Mouse (Mus musculus) embryonic facial prominence, embryonic 10.5 days (tissue): ENCODE measurements at regions not wholly inside any gene's neighbourhood (a gene's known extent, or its start where the extent isn't known, plus 50 kb on each side); places are given as distances from the start of the nearest gene placed in this dataset.

Experiments used
- DNase-seq: peaks from one replicate; pipeline ENCODE4 v3.0.0-alpha.2; 2017; ENCODE audit warnings: low spot score
- H3K27ac ChIP-seq: fragments of 300-500 bp; sonication (generic); replicated peaks from 2 replicates; pipeline ENCODE4 v1.5.1; 2016; ENCODE audit warnings: mild to moderate bottlenecking
- H3K27me3 ChIP-seq: fragments of 300-500 bp; sonication (generic); replicated peaks from 2 replicates; pipeline ENCODE4 v1.6.1; 2016; ENCODE audit warnings: low read depth, mild to moderate bottlenecking; ENCODE audit not compliant: poor library complexity, severe bottlenecking
- H3K36me3 ChIP-seq: fragments of 300-500 bp; sonication (generic); replicated peaks from 2 replicates; pipeline ENCODE4 v1.6.1; 2016; ENCODE audit warnings: mild to moderate bottlenecking, moderate library complexity
- H3K4me1 ChIP-seq: fragments of 300-500 bp; sonication (generic); 2 replicates; pipeline ENCODE4 v1.6.1; 2016
- H3K4me3 ChIP-seq: fragments of 300-500 bp; sonication (generic); 2 replicates; pipeline ENCODE4 v1.5.1; 2016; ENCODE audit warnings: mild to moderate bottlenecking, moderate library complexity
- H3K9me3 ChIP-seq: fragments of 300-500 bp; sonication (generic); 2 replicates; pipeline ENCODE4 v1.6.1; 2016; ENCODE audit warnings: mild to moderate bottlenecking
- WGBS: fragments of 180-500 bp; shearing (Covaris S2); methylation state at CpG from one replicate; pipeline ENCODE4 v1.1.7; 2016; 5-methylcytosine and 5-hydroxymethylcytosine counted together

- H3K4me1 ChIP-seq: peaks cover 16% of the 10 kb centered on the region
- peak; percentile 25 for DNase-seq
- 10% methylated on average over 12 of the region's 12 CpGs for WGBS
- H3K27ac ChIP-seq: peak overlapping the region; percentile 79
- H3K36me3 ChIP-seq: no peaks in the 10 kb centered on the region
- no peaks in the 10 kb centered on the region for H3K9me3 ChIP-seq
- H3K4me3 ChIP-seq: peak overlapping the region; percentile 51
- peaks cover 99% of the 10 kb centered on the region for H3K27me3 ChIP-seq
Measured at GRCm38 (mm10) chr5:120322732-120323316, 108.7 kb upstream of the Lhx5 start.

DNA sequence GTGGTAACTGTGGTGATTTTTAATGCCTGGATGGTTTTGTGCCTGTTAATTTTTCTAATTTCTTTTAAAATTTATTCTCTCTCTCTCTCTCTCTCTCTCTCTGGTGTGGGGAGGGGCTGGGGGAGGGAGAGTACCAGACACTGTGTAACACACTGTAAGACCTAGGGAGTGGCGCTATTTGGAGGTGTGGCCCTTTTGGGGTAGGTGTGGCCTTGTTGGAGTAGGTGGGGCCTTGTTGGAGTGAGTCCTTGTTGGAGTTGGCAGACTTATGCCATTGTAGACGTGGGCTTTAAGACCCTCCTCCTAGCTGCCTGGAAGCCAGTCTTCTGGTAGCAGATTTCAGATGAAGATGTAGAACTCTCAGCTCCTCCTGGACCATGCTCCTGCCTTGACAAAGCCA, 107.4 kb upstream of the Lhx5 start:
- H3K36me3 ChIP-seq: no peaks in the 10 kb centered on the region
- 85% methylated on average over 2 of the region's 2 CpGs for WGBS
- no peak overlapping the region for H3K27ac ChIP-seq
- peaks cover 89% of the 10 kb centered on the region for H3K27me3 ChIP-seq
- H3K4me3 ChIP-seq: no peak overlapping the region
- H3K9me3 ChIP-seq: no peaks in the 10 kb centered on the region
- peaks cover 16% of the 10 kb centered on the region for H3K4me1 ChIP-seq
- no peak for DNase-seq

DNA sequence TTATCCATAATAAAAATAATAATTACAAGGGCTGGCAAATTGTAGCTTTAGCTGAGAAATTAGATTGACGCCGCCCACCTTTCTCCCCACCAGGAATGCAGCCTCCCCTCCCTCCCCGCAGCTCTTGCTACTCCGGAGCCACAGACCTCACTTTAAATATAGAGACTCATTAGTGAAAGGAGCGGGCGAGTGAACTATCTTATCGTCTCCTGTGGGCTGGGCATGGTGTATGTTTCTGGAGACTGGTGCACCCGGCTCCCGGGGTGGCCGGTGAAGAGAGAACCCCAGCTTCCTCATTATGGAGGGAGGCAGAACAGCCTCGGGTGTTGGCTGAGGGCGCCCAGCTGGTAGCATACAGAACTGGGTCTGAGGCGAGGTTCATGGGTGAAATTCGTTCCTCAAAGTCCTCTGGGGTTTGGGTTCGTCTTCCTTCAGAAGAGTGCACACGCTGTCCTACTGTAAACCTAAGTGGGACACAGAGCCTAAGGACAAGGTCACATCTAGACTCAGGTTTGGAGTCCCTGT, 106.1 kb upstream of the Lhx5 start:
- 67% methylated on average over 16 of the region's 16 CpGs for WGBS
- Histone ChIP-seq H3K27me3 (peaks cover 76% of the 10 kb centered on the region), H3K4me1 (peaks cover 18% of the 10 kb centered on the region), H3K36me3 (no peaks in the 10 kb centered on the region), H3K4me3 (no peak overlapping the region), H3K9me3 (no peaks in the 10 kb centered on the region), H3K27ac (no peak overlapping the region)
- no peak for DNase-seq

- Histone ChIP-seq H3K27me3 (peaks cover 29% of the 10 kb centered on the region), H3K4me3 (no peak overlapping the region), H3K36me3 (no peaks in the 10 kb centered on the region), H3K9me3 (no peaks in the 10 kb centered on the region), H3K27ac (no peak overlapping the region), H3K4me1 (peaks cover 6% of the 10 kb centered on the region)
- DNase-seq: no peak
- 91% methylated on average over 14 of the region's 14 CpGs for WGBS
Measured at GRCm38 (mm10) chr5:120332030-120332429, 99.5 kb upstream of the Lhx5 start.

DNA sequence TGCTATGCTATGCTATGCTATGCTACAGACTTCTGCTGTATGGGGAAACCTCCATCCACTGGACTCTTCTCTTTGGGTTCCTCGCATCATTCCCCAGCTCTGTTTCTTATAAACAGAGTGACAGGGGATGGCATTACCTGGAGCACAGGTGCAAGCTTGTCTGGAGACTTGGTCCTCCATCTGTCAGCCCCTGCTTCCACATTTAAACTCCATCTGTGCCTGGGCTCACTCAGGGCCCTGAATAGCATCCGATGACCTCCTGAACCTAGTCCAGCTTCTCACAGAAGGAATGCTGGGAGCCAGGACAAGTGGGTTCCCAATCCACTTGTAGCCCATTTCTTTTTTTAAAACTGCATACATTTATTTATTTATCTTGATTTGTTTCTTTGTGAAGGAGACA, 92.3 kb upstream of the Lhx5 start:
- no peak for DNase-seq
- Histone ChIP-seq H3K4me1 (peaks cover 8% of the 10 kb centered on the region), H3K27ac (peak overlapping the region; percentile 40; the same call in 1 of the 2 replicates), H3K27me3 (peaks cover 40% of the 10 kb centered on the region), H3K36me3 (no peaks in the 10 kb centered on the region), H3K9me3 (no peaks in the 10 kb centered on the region), H3K4me3 (no peak overlapping the region)
- 70% methylated on average over 2 of the region's 2 CpGs for WGBS

GRCm38 (mm10) chr5:120340696-120341231, 90.7 kb upstream of the Lhx5 start:
- Histone ChIP-seq H3K9me3 (no peaks in the 10 kb centered on the region), H3K36me3 (no peaks in the 10 kb centered on the region), H3K27me3 (peaks cover 34% of the 10 kb centered on the region), H3K27ac (no peak overlapping the region), H3K4me3 (no peak overlapping the region), H3K4me1 (peaks cover 8% of the 10 kb centered on the region)
- 45% methylated on average over 3 of the region's 3 CpGs for WGBS
- DNase-seq: no peak

DNA sequence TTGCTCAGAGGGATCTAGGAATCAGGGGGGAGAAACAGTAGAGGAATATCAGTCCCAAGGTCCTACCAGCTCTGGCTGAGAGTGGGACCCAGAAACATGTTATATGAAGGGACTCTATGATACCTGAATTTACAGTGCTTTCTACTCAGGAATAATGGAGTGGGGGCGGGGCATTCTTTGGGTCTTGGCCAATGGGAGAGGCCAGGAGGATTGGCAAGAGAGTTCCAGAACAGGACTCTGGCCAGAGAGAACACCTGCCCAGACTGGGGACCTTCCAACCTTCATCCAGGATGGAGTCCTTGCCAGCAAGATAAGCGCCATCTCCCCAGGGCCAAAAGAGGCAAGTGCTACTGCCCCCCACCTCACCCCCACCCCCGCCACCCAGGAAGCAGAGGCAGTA, 81.0 kb upstream of the Lhx5 start:
- Histone ChIP-seq H3K4me1 (peaks cover 4% of the 10 kb centered on the region; the same call in 1 of the 2 replicates), H3K27ac (no peak overlapping the region), H3K9me3 (no peaks in the 10 kb centered on the region), H3K4me3 (no peak overlapping the region), H3K36me3 (no peaks in the 10 kb centered on the region), H3K27me3 (peaks cover 35% of the 10 kb centered on the region)
- 89% methylated on average over 3 of the region's 3 CpGs for WGBS
- DNase-seq: no peak

DNA sequence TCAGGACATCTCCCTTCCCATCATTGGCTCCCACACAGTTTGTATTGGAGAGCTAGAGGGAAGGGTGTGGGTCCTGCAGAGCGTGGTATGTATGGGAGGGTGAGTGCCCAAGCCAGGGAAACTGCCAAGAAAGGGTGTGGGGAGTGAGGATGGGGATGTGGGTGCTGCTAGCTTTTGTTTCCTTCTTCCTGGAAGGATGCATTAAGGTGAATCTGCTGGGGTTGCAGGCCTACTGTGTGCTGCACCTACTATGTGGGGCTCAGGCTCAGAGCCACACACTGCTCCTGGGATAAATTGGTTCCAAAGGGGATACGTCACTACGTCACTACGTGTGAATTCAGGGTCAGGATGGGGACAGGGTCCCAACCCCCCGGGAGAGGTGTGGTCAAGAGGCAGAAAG, 79.7 kb upstream of the Lhx5 start:
- H3K36me3 ChIP-seq: no peaks in the 10 kb centered on the region
- H3K9me3 ChIP-seq: no peaks in the 10 kb centered on the region
- no peak for DNase-seq
- WGBS: 62% methylated on average over 5 of the region's 5 CpGs
- H3K4me1 ChIP-seq: peaks cover 4% of the 10 kb centered on the region; the same call in 1 of the 2 replicates
- H3K27me3 ChIP-seq: peaks cover 46% of the 10 kb centered on the region
- no peak overlapping the region for H3K27ac ChIP-seq
- H3K4me3 ChIP-seq: no peak overlapping the region

DNA sequence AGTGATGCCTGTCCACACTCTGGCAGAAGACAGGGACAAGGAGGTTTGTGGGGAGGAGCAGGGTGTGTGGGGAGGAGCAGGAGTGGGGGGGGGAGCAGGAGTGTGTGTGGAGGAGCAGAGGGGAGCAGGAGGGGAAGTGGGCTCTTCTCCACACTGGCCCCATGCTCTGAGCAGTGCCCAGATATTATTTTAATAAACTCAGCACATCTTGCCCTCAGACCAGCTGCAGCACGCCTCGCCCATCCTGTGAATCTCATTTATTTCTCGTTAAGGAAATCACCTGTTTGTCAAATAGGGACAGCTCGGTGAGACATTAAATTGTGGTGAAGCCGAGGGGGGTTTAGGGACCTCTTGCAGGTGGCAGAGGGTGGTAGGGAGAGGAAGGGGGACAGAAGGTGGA, 77.8 kb upstream of the Lhx5 start:
- WGBS: 76% methylated on average over 5 of the region's 5 CpGs
- Histone ChIP-seq H3K9me3 (no peaks in the 10 kb centered on the region), H3K4me1 (peaks cover 14% of the 10 kb centered on the region), H3K4me3 (no peak overlapping the region), H3K27ac (no peak overlapping the region), H3K36me3 (no peaks in the 10 kb centered on the region), H3K27me3 (peaks cover 65% of the 10 kb centered on the region)
- no peak for DNase-seq

- H3K9me3 ChIP-seq: no peaks in the 10 kb centered on the region
- WGBS: 84% methylated on average over 4 of the region's 4 CpGs
- no peaks in the 10 kb centered on the region for H3K36me3 ChIP-seq
- H3K4me1 ChIP-seq: peaks cover 14% of the 10 kb centered on the region
- no peak overlapping the region for H3K27ac ChIP-seq
- DNase-seq: no peak
- no peak overlapping the region for H3K4me3 ChIP-seq
- peaks cover 91% of the 10 kb centered on the region for H3K27me3 ChIP-seq
Measured at GRCm38 (mm10) chr5:120356950-120357349, 74.5 kb upstream of the Lhx5 start.

DNA sequence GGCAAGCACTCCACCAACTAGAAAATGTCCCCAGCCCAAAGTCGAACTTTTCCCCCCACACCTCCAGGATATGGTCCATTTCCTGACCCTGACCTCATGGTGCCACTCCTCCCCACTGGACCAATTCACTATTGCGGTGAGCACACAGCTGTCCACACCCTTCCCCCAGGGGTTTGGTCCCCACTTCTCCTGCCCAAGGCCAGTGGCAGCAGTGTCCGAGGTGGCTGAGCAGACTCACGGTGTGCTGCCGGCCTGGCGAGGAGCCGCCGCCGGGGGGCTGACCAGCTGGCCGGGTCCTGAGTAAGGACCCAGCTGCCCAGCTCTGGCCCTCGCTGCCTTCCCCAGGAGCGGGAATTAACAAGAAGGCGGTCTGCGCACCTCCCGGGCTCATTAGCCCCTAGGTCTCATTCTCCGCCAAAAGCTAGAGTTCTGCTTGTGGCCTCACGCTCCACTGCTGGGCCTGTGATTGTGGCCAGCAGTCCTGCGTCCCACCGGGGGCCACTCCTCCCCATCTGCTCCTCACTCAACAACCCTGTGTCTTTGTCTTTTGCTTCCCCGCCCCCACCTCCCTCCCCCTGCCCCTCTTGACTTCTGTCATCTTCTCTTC, 73.3 kb upstream of the Lhx5 start:
- Histone ChIP-seq H3K4me1 (peaks cover 14% of the 10 kb centered on the region), H3K36me3 (no peaks in the 10 kb centered on the region), H3K9me3 (no peaks in the 10 kb centered on the region), H3K4me3 (no peak overlapping the region), H3K27ac (peak overlapping the region; percentile 14; the same call in 1 of the 2 replicates), H3K27me3 (peaks cover 82% of the 10 kb centered on the region)
- DNase-seq: peak; percentile 19
- WGBS: 11% methylated on average over 20 of the region's 20 CpGs

GRCm38 (mm10) chr5:120365950-120366467, 65.5 kb upstream of the Lhx5 start:
- no peak for DNase-seq
- H3K4me3 ChIP-seq: no peak overlapping the region
- 51% methylated on average over 10 of the region's 10 CpGs for WGBS

DNA sequence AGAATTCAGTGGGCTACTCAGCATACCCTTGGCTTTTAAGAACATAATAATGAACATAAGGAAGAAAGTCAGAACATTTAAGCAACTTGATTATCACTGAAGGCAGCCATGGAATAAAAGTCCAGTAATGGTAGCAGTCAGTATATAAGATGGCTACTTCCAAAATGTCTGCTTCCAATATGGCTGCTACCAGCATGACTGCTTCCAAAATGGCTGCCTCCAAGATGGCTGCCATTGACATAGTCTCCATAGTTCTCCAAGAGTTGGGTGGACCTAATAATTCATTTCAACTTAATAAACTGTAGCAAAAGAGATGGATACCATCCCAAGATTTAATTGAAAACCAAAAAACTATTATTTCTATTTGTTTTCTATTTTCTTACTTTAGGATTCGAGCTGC, 62.7 kb upstream of the Lhx5 start:
- Histone ChIP-seq H3K27me3 (peaks cover 31% of the 10 kb centered on the region), H3K27ac (no peak overlapping the region), H3K9me3 (no peaks in the 10 kb centered on the region), H3K4me3 (no peak overlapping the region), H3K36me3 (no peaks in the 10 kb centered on the region), H3K4me1 (peaks cover 13% of the 10 kb centered on the region)
- no peak for DNase-seq
- 87% methylated on average over 1 of the region's 1 CpGs for WGBS

More at GRCm38 (mm10) chr5:120365950-120366467, 65.5 kb upstream of the Lhx5 start:
- 0 out of 2 replicates have a peak overlapping the region, but pooled peaks have one; percentile 19 for H3K27ac ChIP-seq
- peaks cover 3% of the 10 kb centered on the region for H3K4me1 ChIP-seq
- H3K9me3 ChIP-seq: no peaks in the 10 kb centered on the region
- no peaks in the 10 kb centered on the region for H3K36me3 ChIP-seq
- peaks cover 25% of the 10 kb centered on the region for H3K27me3 ChIP-seq
